Mouse (Mus musculus) naive thymus-derived CD4-positive, alpha-beta T cell, adult 2 months (primary cell): Measurements from ENCODE around the gene Med9.
"Not testable (repeated sequence)": the region's sequence is repeated elsewhere in the genome, so short reads cannot be mapped to it uniquely, and the experiment has no call there.

Experiments used
- DNase-seq: peaks from one replicate; pipeline ENCODE4 v3.0.0-alpha.2; 2011; ENCODE audit warnings: low read depth

Gene Med9

GRCm38 (mm10) chr11:59944855-59945254 lies 3.2 kb upstream of the Med9 start:
- DNase-seq, result not testable (repeated sequence)

GRCm38 (mm10) chr11:59948401-59948767 lies 378 bp downstream of the Med9 start:
- DNase-seq, result no peak

DNA sequence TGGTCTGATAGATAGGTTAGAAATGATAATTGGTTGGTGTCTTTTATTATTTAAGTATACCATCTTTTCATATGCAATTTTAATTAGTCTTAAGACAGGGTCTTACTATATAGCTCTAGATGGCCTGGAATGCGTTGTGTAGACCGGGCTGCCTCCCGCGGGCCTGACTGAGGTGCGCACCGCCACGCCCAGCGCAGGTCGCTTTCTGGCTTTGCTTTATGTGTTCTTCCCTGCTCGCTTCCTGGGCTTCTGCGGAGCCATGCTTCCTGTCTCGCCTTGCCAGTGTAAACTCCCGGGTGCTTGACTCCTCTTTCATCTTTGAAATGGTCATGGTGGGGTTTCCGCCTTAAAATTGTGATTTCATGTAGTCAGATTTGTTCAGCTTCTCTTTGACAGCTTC lies 4.9 kb downstream of the Med9 start:
- DNase-seq, result no peak

DNA sequence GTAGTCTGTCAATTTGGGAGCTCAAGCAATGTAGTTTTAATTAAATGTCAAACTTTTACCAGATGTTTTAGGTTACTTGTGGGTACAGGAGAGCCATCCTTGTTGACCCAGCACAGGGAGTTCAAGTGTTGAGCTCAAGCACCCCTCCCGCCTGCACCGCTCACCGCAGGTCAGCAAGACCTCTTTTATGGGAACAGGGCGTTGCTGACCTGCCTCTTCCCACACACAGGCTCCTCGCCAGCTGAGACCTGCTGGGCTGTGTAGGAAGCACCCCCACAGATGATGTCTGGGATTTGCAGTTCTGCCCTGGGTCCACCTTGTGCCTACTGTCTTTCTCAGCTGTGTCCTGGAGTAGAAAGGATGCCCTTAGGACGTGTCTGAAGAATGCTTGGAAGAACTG lies 8.7 kb downstream of the Med9 start:
- no peak for DNase-seq

- DNase-seq, result no peak
These were observed 11.4 kb downstream of the Med9 start for GRCm38 (mm10) chr11:59959453-59959852.

DNA sequence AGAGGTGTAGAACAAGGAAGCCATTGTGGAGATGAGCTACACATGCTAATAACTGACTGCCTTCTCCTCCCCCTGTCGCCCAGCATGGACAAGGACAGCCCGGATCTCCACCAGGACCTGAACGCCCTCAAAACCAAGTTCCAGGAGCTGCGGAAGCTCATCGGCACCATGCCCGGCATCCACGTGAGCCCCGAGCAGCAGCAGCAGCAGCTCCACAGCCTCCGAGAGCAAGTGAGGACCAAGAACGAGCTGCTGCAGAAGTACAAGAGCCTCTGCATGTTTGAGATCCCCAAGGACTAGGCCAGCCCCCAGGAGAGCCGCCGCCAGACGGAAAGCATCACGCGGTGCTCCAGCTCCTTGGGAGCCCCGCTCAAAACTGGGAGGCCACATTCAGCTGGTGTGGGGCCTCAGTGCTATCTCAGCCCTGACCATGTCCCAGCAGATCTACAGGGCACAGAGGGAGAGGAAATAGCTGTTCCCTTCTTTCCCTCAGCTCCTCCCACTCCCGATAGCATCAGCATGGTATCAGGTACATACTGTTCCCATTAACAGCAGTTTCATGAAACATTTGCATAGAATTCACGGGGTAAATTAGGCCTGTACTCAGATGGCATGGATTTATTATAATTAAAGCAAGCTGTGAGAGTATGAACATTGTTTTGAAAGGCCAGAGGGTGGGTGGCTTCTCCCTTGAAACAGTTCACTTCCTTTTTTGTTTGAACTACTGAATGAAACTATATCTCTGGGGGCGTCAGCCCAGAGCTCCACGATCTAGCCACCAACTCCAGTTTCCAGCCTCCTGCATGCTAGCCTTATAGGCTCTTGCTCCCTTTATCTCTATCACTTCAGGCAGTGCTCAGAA lies 12.7 kb downstream of the Med9 start:
- no peak for DNase-seq

DNA sequence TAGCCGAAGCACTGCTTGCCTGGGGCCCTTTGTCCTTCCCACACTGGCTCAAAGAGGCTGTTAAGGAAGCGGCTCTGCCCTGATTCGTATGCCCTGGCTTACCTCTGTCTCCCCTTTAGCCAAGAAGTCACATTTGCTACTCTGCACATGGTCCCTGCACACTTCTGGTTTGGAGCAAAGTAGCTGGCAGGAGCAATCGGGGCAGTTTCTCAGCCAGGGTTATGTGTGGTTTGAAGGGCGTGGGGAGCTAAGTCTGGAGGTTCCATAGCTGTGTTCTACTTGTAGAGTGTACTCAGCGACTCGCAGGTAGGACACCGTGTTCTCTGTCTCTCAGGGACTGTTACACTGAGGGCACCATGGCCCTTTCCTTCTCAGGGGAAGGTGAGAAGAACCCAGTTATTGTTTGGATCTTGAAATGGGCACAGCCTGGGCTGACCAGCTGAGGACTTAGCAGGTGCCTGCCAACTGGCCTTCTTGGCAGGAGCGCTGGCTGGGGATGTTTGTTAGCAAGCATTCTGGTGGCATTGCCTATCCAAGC lies 13.4 kb downstream of the Med9 start:
- no peak for DNase-seq

DNA sequence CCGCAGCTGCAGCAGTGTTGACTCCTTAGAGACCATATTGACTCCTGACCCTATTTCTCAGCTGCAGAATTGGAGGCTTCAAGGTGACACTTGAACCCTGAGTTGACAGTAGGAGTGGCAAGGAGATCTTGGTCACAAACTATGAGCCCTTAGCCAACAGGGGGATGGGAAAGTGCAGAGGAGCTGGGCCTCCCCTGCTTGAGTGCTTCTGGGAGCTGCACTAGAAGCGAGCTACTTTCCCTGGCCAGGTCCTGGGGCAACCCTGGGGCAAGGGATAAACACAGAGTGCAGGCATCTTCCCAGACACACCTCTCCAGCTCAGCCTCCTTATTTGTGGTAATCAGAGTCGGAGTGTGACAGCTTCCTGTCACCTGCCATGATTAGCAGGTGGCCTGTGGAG lies 14.6 kb downstream of the Med9 start:
- no peak for DNase-seq

DNA sequence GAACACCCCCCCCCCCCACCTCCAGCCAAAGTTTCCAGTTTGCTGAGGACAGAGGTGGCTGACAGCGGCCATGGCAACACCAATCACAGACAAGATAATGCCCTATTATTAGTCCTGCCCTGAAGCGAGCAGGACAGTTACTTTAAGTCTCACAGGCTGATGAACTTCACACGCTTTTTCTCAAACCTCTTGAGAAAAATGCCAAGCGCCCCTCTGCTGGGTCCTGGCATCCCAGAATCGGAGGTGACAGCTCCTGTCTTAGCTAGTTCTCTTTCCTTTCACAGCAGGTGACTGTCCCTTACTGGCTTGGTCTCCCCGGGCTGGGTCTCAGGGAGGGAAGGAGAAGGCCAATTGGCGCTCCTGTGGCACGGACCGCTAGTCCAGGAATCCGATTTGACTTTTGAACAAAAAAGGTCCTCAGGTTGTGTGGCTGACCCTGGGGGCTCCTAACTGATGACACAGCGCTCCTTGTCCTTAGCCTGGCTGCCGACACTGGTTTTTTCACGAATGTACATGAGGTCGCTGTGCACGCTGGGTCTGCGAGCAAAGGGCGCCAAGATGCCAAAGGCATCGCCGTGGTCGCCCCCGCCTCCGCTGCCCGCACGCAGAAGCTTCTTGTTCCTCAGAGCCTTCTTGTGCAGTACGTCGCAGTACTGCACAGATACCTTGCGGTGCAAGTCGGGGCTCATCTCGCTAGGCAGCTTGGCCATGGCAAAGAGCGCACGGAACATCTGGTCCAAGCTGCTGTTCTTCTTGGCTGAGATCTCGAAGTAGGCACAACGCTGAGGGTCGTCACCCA lies 15.6 kb downstream of the Med9 start:
- peak; percentile 45 for DNase-seq

- DNase-seq, result peak; percentile 46
These were observed 16.3 kb downstream of the Med9 start for GRCm38 (mm10) chr11:59964163-59964758.

GRCm38 (mm10) chr11:59964818-59965217 lies 16.8 kb downstream of the Med9 start, which contains the start of gene Rasd1:
Gene Rasd1 (minus strand): TSS chr11:59964944.
- peak; percentile 65 for DNase-seq

DNA sequence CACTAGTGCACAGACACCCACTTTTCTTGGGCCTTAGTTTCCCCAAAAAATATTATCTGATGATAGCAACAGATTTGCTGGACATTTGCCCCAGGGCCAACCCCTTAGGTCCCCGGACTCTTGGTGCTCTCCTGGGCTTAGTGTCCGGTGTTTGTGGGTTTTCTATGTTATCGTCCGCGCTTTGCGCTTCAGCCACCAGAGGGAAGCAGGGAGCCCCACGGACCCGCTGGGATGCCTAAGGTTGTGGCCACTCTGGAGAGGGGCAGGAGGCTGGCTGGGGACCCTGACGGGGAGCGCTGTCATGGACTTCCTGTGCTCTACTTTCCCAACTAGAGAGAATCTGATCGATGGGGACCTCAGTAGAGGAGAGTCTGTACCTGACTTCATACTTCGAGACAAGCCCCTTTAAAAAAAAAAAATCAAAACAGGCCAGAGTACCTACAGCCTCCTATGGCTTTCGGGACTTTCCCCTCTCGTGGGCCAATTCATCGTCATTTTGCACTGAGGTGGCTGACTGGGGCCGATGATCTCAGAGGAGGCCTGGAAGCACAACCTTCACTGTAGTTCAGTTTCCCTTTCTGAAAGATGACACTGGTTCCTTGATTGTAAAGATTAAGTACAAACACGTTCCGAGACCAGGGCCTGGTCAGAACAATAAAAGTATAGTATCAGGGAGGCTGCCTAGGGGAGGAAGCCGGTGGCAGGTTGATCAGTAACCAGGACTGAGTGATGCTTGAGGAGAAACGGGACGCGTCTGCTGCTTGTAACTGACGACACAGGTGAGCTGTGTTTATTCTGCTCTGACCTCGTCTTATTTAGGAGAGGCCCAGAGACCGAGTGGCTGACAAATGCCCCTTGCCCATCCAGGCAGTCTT lies 17.5 kb downstream of the Med9 start:
- DNase-seq, result peak; percentile 73

DNA sequence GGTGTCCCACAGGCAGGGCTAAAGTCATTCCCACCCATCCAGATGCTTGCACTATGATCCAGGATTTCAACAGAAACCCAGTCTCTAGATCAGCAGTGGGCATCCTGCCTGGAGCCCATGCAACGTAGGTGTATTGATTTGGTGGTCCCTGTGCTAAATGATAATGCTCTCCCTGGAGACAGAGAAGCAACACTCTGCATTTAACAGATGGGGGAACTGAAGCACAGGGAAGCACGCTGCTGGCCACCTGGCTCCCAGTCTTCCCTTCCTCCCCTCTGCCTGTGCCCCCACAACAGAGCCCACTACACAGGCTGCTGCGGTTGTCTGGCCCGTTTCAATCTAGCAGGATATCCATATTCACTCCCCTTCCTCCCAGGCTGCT lies 18.1 kb downstream of the Med9 start:
- DNase-seq, result no peak

DNA sequence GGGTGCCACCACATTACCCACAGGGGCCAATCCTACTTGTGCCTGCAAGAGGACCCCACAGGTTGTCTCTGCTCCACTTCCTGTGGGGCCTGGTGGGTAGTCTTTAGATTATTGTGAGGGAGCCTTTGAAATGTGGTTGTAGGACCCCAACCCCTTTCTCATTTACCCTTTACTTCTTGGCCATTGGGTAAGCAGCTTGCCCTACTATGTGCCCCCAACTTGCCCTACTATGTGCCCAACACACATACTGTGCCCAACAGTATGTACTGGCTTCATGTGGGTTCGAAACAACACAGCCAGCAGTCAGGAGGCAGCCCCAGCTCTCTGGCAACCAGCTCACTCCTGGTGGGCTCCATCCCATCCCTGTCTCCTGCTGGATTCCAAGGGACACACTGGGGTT lies 19.8 kb downstream of the Med9 start:
- DNase-seq, result no peak

DNA sequence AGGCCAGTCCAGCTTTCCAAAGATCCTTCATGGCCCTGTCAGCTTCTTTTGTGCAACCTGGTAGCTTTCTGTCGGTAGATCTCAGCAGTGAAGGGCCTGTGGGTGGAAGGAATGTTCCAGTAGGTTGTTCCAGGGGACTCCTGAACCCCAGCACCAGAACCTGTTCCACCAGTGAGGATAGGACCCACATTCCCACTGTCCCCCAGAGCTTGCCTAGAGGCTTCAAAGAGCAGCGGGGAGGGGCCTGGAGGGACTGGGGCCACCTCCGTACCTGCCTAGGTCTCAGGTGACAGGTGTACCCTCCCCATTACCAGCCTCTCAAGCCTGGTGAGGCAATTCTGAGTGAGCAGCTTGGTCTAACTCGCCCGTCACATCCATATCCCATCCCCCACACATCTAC lies 22.8 kb downstream of the Med9 start:
- no peak for DNase-seq

DNA sequence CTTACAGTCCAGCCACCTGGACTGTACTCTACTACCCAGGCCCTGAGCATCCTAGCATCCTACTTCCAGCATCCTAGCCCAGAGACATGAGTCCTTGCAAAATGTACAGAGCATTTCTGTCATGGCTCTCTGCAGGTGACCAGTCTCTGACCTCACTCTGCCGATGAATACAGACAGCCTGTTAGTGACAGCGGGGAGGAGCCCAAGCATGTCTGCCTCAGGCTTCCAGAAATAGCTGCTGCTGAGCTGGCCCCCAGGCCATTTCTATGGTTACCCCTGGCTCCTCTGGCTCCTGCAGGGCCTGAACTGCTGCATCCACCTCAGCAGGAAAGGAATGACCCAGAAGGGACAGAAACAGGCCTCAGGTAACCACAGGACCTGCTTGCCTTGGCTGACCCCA lies 23.7 kb downstream of the Med9 start:
- DNase-seq, result no peak

DNA sequence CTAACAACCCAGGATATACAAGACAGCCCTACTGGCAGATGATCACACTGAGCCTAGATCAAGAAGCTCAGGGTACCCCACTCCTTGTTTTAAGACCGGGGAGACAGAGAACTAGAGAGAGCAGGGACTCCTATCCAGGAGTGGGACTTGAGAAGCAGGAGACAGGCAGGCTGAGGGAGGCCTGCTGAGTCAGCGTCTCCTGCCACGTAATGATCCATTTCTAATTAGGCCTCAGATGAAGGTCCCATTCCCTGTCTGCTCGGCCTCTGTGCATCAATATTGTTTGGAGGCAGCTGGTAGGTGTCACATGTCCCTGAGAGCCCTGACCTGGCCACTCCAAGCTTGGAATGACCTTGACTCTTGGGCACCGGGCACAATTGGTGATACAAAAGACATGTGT lies 25.4 kb downstream of the Med9 start:
- no peak for DNase-seq

GRCm38 (mm10) chr11:59975241-59975640 lies 27.2 kb downstream of the Med9 start:
- no peak for DNase-seq

DNA sequence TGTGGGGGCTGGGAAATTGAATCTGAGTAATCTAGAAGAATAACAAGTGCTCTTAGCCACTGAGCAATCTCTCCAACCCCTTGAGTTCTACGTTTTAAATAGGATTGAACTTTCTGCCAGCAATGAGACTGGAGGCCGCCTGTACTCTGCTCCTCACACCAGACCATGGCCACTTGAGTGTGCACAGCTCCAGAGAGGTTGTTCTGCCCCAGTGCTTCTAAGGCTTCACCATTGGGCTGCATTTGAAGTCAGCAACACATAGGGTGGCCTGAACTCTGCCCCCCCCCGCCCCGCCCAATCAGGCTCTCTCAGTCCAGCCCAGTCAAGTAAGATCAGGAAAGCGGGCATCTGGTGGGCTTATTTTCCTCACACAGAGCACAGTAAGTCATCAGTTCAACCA lies 29.8 kb downstream of the Med9 start:
- DNase-seq, result no peak

DNA sequence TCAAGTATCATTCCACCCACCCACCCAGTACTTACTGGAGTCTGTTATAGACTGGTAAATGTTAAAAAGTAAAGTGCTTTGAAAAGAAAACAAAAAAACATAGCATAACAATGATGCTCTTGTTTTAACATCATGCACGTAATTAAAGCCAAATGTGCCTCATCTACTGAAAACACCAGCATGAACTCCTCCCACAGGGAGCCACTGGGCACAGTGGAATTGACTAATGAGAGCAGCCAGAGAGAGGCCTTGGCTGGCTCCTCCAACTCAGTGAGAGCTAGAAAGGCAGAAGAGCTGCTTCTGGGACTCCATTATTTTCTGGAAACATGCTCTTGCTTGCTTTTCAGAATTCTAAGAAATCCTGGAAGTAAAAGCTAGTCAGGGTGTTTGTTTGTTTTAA lies 41.4 kb downstream of the Med9 start:
- DNase-seq, result no peak

DNA sequence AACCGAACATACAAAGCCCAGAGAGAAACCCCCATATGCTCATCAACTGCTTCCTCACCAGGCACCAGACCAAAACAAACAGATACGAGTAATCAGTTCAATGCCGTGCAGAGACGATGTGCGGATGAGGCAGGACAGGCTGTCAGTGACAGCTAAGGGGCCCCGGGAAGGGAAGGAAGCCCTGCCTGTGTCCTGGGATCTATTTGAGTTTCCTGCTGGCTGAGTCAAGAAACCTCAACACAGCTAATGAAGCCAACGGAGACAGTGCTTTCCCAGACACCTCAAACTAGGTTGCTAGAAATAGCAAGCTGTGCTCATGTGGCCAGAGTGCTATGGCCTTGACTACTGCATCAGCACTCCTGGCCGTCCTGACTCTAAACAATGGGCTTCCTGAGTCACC lies 43.4 kb downstream of the Med9 start:
- no peak for DNase-seq

GRCm38 (mm10) chr11:59994318-59994717 lies 46.3 kb downstream of the Med9 start:
- DNase-seq, result no peak
